Mouse (Mus musculus) kidney, adult 2 months (tissue): ENCODE results near the gene Alk.

Source experiments
- CTCF ChIP-seq: fragments of 200-500 bp; conservative IDR thresholded peaks from 2 replicates; pipeline ENCODE4 v1.5.1; 2011; ENCODE audit warnings: low read depth, mild to moderate bottlenecking, control low read depth, low read length, moderate library complexity, mixed read lengths; ENCODE audit not compliant: insufficient read depth, insufficient read length
- POLR2A ChIP-seq: fragments of 200-500 bp; IDR thresholded peaks from one replicate; pipeline ENCODE4 v1.6.1; 2011; ENCODE audit warnings: low read depth, low read length, control low read depth

- TF ChIP-seq CTCF (no peak), POLR2A (no peak)
Measured at GRCm38 (mm10) chr17:72401349-72401748, 203.1 kb downstream of the Alk start.
